Mouse (Mus musculus): ENCODE results near the gene Orc6. TPM values are rescaled to one million over a fixed set of nuclear protein-coding genes. Genes with fewer than 3 reads are reported as not detected.

The Orc6 gene
- polyA plus RNA-seq (2015; fragmentation: Nextera tagmentation; extraction: Ambion mirVana) = 109 and 115 TPM in 2 replicates

DNA sequence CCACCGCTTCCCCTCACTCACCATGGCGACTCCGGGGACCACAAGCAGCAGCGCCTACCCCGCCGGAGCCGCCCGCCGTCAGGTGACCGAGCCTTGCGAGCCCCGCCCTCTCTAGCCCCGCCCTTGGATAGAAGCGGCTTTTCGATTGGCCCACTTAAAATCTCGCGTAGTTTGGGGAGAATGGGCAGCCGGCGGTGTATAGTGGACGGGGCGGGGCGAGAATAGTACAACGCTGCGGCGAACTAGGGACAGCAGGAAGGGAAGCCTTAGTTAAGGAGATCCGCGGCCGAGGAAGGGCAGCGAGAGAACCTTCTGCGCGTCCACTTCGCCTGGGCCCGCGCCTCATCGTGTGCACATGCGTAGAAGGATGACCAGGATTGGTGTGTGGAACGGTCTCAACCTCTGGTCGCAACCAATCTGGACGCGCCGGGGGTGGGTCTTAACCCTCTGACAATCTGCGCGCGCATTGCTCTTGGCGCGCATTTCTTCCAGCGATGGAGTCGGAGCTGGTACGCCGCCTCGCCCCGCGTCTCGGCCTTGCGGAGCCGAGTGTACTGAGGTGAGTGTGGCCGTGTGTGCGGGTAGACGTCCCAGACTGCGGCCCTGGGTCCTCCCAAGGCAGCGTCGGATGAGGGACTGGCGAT is at the start of gene Orc6, which contains the start of gene Vps35:
TSS of gene Orc6 (plus strand) at position 199 of the 644 bp plus-strand sequence.
TSS of gene Vps35 (minus strand) at position 369 of the 644 bp plus-strand sequence.
- H3K27me3 ChIP-seq = no peaks in the 10 kb centered on the region
- peak within 1 kb of the TSS; percentile 87 for H3K9ac ChIP-seq
- H3K4me1 ChIP-seq = peaks cover 43% of the 10 kb centered on the region
- peak within 1 kb of the TSS; percentile 98 for H3K27ac ChIP-seq
- H3K9me3 ChIP-seq (replicated peaks) = no peaks in the 10 kb centered on the region
- peak within 1 kb of the TSS; percentile 81 for H3K4me3 ChIP-seq
- peak; percentile 98 for ATAC-seq
- peaks cover 15% of the 10 kb centered on the region for H3K36me3 ChIP-seq (ENCODE audit: poor library complexity, severe bottlenecking)
- peak within 1 kb of the TSS; percentile 88 for H3K4me2 ChIP-seq
- under 1% methylated on average over 63 of the region's 63 CpGs for WGBS

DNA sequence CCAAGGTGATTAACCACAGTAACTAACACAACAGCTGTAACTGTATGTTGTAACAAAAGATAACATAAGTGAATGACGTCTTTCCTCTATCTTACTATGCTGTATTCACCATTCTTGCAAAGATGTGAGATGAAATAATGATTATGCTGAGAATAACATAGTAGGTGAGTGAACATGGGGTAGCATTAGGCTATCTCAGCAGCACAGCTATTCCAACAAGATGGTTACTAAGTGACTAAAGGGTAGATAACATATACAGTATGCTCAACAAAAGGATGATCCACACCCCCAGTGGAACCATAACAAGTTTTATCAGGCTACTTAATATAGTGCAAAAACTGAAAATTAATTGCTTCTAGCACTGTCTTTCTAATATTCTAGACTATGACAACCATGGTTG is 12.6 kb upstream of the Orc6 start:
- Histone ChIP-seq H3K4me2 (no peak overlapping the region), H3K27ac (no peak overlapping the region), H3K4me3 (no peak overlapping the region), H3K36me3 (ENCODE audit: poor library complexity, severe bottlenecking) (peaks cover 56% of the 10 kb centered on the region), H3K9ac (no peak overlapping the region), H3K4me1 (no peaks in the 10 kb centered on the region), H3K27me3 (no peaks in the 10 kb centered on the region), H3K9me3 (replicated peaks) (no peaks in the 10 kb centered on the region)
- ATAC-seq = no peak
- WGBS = 97% methylated on average over 1 of the region's 1 CpGs

DNA sequence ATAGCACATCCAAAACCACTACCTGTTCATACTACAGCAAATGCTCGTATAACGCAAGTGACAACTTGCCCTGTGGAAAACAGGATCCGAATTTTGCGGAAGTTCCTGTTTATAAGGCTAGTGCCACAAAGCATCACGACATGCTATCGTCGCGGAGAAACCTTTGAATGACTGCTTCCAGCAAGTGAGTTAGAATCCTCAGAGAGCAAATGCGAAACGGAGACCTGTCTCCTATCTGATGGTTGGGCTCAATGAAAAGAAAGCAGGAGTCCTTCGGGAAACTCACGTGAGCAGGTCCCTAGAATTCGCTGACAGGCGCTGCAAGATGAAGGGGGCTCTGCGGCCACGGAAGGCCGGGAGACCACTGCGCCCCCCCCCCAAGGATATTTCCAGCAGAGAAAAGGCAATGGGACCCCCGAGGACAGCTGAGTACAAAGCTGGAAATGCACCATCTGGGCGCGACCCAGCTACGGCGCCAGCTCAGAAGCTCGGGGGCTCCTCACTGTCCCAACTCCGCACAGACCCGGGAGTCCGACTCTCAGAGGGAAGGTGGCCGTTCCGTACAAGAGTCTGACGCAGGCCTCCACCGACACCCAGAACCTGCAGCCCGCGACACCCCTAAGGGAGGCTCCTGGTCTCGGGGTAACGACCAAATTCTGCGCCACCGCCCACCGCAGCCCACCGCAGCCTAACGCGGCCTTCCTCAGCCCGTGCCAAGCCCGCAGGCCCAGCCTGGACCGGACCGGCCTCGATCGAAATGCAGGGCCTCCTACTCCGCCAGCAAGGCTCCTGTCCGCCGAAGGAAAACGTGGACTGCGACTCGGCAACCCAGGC is 615 bp upstream of the Orc6 start:
- WGBS = under 1% methylated on average over 53 of the region's 53 CpGs
- Histone ChIP-seq H3K4me3 (peak overlapping the region; percentile 81), H3K27me3 (no peaks in the 10 kb centered on the region), H3K9me3 (replicated peaks) (no peaks in the 10 kb centered on the region), H3K27ac (peak overlapping the region; percentile 98), H3K4me1 (peaks cover 43% of the 10 kb centered on the region), H3K9ac (peak overlapping the region; percentile 87), H3K36me3 (ENCODE audit: poor library complexity, severe bottlenecking) (peaks cover 15% of the 10 kb centered on the region), H3K4me2 (peak overlapping the region; percentile 88)
- ATAC-seq = no peak

DNA sequence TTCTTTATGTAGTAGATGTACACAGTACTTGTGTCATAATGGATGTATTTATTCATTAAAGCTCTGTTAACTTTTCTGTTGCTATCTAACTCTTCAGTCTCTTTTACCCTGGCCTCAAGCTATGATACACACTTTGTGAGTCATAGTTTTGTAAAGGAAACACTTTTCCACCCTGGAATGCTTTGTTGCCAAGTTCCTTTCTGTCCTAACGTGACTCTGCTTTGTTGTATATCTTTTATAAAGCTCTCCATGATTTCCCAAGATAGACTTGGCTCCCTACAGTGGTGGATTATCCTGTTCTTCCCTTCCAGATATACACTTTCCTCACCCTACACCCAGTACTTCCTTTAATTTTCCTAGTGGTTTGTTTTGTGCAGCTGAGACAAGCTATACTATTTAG is 2.5 kb downstream of the Orc6 start:
- ATAC-seq = no peak
- peaks cover 41% of the 10 kb centered on the region for H3K4me1 ChIP-seq
- H3K4me2 ChIP-seq = 0 out of 2 replicates have a peak overlapping the region, but pooled peaks have one; percentile 1
- H3K9me3 ChIP-seq (replicated peaks) = no peaks in the 10 kb centered on the region
- no peak overlapping the region for H3K4me3 ChIP-seq
- H3K36me3 ChIP-seq (ENCODE audit: poor library complexity, severe bottlenecking) = peaks cover 36% of the 10 kb centered on the region
- H3K27me3 ChIP-seq = no peaks in the 10 kb centered on the region
- H3K9ac ChIP-seq = no peak overlapping the region
- H3K27ac ChIP-seq = no peak overlapping the region
- 31% methylated on average over 1 of the region's 1 CpGs for WGBS

DNA sequence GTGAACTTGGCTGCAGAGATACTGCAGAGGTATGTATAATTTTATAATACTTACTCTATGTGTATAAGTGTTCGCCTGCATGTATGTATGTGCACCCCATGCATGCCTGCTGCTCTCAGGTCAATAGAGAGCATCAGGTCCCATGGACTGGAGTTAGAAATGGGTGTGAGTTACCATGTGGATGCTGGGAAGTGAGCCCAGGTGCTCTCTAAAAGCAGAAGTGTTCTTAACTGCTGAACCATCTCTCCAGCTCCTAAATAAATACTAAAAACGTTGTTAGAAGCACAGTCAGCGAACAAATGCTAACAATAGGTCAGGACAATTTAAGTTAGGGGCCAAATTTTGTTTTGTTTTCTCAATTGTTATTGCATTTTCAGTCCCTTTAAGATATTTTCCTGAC is 3.5 kb downstream of the Orc6 start:
- H3K9ac ChIP-seq = no peak overlapping the region
- no peak overlapping the region for H3K4me2 ChIP-seq
- no peak for ATAC-seq
- no peaks in the 10 kb centered on the region for H3K27me3 ChIP-seq
- H3K4me3 ChIP-seq = no peak overlapping the region
- H3K27ac ChIP-seq = no peak overlapping the region
- H3K9me3 ChIP-seq (replicated peaks) = no peaks in the 10 kb centered on the region
- H3K36me3 ChIP-seq (ENCODE audit: poor library complexity, severe bottlenecking) = peaks cover 45% of the 10 kb centered on the region
- peaks cover 31% of the 10 kb centered on the region for H3K4me1 ChIP-seq
- 95% methylated on average over 3 of the region's 3 CpGs for WGBS

DNA sequence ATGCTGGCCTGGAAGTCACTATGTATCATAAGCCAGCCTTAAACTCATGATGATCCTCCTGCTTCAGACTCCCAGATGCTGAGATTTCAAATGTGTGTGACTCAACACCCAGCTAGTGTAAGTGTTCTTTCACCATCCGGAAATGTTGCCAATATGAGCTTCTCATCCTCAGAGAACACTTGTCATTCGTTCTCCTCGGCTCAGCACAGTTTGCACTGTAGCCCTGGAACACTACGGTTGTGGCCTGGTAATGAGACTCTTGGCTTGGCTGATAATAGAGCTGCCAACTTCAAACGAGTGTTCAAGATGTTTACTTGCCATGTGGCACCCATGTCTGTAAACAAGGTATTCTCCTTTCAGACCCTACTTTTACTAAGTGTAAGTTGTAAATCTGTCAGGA is 4.1 kb downstream of the Orc6 start:
- Histone ChIP-seq H3K27me3 (no peaks in the 10 kb centered on the region), H3K9me3 (replicated peaks) (no peaks in the 10 kb centered on the region), H3K4me2 (no peak overlapping the region), H3K9ac (no peak overlapping the region), H3K27ac (no peak overlapping the region), H3K4me1 (peaks cover 25% of the 10 kb centered on the region), H3K36me3 (ENCODE audit: poor library complexity, severe bottlenecking) (peaks cover 51% of the 10 kb centered on the region), H3K4me3 (no peak overlapping the region)
- WGBS = 81% methylated on average over 5 of the region's 5 CpGs
- no peak for ATAC-seq

DNA sequence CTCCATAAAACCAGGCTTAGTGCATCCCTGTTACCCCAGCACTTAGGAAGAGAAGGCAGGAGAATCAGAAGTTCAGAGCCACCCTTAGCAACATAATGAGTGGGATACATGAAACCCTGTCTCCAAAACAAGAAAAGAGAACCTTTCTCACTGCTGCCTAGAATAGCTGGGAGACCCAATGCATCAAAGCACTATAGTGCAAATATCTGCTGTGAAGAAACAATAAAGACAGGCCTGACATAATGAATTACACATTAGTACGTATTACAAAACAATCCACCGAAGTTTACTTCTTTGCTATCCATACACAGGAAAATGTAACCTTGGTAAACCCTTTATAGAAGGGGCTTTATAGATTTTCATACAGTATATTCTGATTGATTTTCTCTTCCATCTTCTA is 9.1 kb downstream of the Orc6 start:
- Histone ChIP-seq H3K4me1 (no peaks in the 10 kb centered on the region), H3K4me3 (no peak overlapping the region), H3K9me3 (replicated peaks) (no peaks in the 10 kb centered on the region), H3K27me3 (no peaks in the 10 kb centered on the region), H3K9ac (no peak overlapping the region), H3K36me3 (ENCODE audit: poor library complexity, severe bottlenecking) (peaks cover 57% of the 10 kb centered on the region), H3K27ac (no peak overlapping the region), H3K4me2 (no peak overlapping the region)
- WGBS = 95% methylated on average over 2 of the region's 2 CpGs
- no peak for ATAC-seq

DNA sequence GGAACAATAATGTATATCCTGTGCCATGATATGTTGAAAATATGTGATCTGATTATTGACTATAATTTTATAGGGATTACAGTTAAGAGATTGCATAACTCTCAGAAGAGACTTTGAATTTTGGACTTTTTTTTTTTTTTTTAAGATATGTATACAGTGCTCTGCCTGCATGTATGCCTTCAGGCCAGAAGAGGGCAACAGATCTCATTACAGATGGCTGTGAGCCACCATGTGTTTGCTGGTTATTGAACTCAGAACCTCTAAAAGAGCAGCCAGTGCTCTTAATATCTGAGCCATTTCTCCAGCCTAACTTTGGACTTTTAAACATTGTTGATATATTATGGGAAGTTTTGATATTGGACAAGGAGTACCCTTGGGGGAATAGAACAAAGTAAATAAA is 12.3 kb downstream of the Orc6 start:
- H3K4me2 ChIP-seq = no peak overlapping the region
- H3K36me3 ChIP-seq (ENCODE audit: poor library complexity, severe bottlenecking) = peaks cover 31% of the 10 kb centered on the region
- no peak overlapping the region for H3K27ac ChIP-seq
- no peak for ATAC-seq
- no peaks in the 10 kb centered on the region for H3K27me3 ChIP-seq
- H3K4me3 ChIP-seq = no peak overlapping the region
- no peak overlapping the region for H3K9ac ChIP-seq
- H3K9me3 ChIP-seq (replicated peaks) = no peaks in the 10 kb centered on the region
- no peaks in the 10 kb centered on the region for H3K4me1 ChIP-seq

DNA sequence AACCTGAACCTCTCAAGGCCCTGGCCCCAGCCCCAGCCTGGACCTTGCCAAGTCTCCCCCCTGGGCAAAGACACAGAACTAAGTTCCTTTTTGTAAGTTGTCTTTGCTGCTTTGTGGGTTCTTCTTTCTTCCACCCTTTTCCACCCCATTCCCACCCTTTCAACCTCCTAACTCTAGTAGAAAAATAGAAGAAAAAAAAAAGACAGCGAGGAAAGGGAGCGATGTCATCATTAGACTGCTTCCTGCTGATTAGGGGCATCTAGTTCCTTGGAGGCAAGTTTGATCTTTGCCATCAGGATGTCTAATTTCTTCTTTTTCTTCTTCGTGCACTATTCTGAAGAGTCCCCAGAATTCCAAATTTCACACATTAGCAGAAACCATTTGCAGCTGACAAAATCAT is 13.6 kb downstream of the Orc6 start:
- no peaks in the 10 kb centered on the region for H3K27me3 ChIP-seq
- no peak overlapping the region for H3K27ac ChIP-seq
- H3K9ac ChIP-seq = no peak overlapping the region
- H3K4me3 ChIP-seq = no peak overlapping the region
- H3K36me3 ChIP-seq (ENCODE audit: poor library complexity, severe bottlenecking) = peaks cover 19% of the 10 kb centered on the region
- WGBS = 82% methylated on average over 3 of the region's 3 CpGs
- H3K4me1 ChIP-seq = no peaks in the 10 kb centered on the region
- 0 out of 2 replicates have a peak, but pooled peaks cover under 1% of the 10 kb centered on the region for H3K9me3 ChIP-seq (replicated peaks)
- ATAC-seq = no peak
- H3K4me2 ChIP-seq = no peak overlapping the region

DNA sequence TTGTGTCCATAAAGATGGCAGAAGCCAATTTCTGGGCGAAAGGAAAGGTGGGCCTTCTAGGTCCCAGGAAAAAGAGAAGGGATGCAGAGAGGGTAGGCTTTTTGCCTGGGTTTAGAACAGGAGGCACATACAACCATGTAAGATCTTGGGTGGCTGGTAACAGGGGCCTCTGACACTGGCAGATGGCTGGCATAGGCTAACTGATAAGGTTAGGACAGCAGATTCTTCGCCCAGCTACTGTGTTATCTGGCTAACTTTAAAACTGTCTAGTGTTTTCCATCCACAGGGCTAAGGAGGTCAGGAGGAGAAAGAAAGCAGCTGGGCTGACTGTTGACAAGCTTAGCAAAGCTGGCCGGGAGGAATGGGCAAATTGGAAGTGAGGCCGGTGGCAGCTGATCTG is 19.1 kb downstream of the Orc6 start:
- Histone ChIP-seq H3K9me3 (replicated peaks) (peaks cover 7% of the 10 kb centered on the region; the same call in 1 of the 2 replicates), H3K27ac (no peak overlapping the region), H3K4me2 (no peak overlapping the region), H3K9ac (no peak overlapping the region), H3K4me3 (no peak overlapping the region), H3K36me3 (ENCODE audit: poor library complexity, severe bottlenecking) (no peaks in the 10 kb centered on the region), H3K27me3 (no peaks in the 10 kb centered on the region), H3K4me1 (no peaks in the 10 kb centered on the region)
- no peak for ATAC-seq
- WGBS = 87% methylated on average over 4 of the region's 4 CpGs

DNA sequence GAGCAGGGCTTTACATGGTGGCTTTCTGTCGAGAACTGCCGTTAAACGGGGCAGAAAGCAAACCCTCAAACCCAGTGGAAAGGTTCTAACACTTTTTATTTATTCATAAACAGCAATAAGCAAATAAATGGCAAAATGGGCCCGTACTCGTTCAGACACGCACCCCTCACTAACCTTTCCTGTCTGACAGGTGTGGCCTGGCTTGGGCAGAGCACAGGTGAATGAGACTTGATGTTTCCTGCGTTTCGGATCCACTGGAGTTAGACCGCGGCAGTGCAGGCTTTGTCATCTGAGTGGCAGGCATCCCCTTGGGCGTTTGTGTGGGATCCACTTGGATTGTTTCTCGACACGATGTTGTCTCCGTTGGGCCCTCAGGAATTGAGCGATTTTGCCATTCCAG is 22.5 kb downstream of the Orc6 start:
- WGBS = 89% methylated on average over 15 of the region's 15 CpGs
- no peaks in the 10 kb centered on the region for H3K36me3 ChIP-seq (ENCODE audit: poor library complexity, severe bottlenecking)
- H3K4me2 ChIP-seq = no peak overlapping the region
- H3K9me3 ChIP-seq (replicated peaks) = peaks cover 7% of the 10 kb centered on the region; the same call in 1 of the 2 replicates
- no peaks in the 10 kb centered on the region for H3K27me3 ChIP-seq
- no peak overlapping the region for H3K4me3 ChIP-seq
- no peak for ATAC-seq
- H3K9ac ChIP-seq = no peak overlapping the region
- H3K27ac ChIP-seq = no peak overlapping the region
- no peaks in the 10 kb centered on the region for H3K4me1 ChIP-seq

DNA sequence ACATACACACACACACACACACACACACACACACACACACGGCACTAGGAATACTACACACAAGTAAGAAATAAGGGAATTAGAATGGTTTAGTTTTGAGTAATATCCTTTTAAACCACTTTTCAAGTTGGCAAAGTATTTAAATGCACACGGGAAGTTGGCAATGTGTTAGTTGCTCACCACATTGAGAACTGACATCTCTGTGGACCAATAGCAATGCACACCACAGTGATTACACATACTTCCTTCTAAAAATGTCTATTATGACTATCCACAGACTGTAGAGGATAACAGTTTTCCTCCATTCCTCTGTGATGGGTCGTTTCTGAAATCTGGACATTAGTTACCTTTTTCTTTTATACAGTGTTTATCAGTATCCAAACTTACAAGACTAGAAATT is 23.7 kb downstream of the Orc6 start:
- no peak for ATAC-seq
- Histone ChIP-seq H3K4me1 (no peaks in the 10 kb centered on the region), H3K9me3 (replicated peaks) (peaks cover 6% of the 10 kb centered on the region; the same call in 1 of the 2 replicates), H3K27ac (no peak overlapping the region), H3K36me3 (ENCODE audit: poor library complexity, severe bottlenecking) (no peaks in the 10 kb centered on the region), H3K9ac (no peak overlapping the region), H3K27me3 (no peaks in the 10 kb centered on the region), H3K4me3 (no peak overlapping the region), H3K4me2 (no peak overlapping the region)
- WGBS = 77% methylated on average over 3 of the region's 3 CpGs
